Mouse (Mus musculus) liver, adult 2 months (tissue): ENCODE measurements around the gene Dolpp1.

ENCODE experiments used
- CTCF ChIP-seq: fragments of 200-500 bp; IDR thresholded peaks from 2 replicates; pipeline ENCODE4 v1.5.1; 2011; ENCODE audit warnings: low read depth, low read length, control low read depth
- POLR2A ChIP-seq: fragments of 200-500 bp; IDR thresholded peaks from 2 replicates; pipeline ENCODE4 v1.6.1; 2011; ENCODE audit warnings: low read length, control low read depth; ENCODE audit not compliant: insufficient read depth; ENCODE audit errors: extremely low read depth

- TF ChIP-seq CTCF = no peak
- peak; percentile 36; the same call in 1 of the 2 replicates for TF ChIP-seq POLR2A
These were observed at the start of gene Dolpp1 for GRCm38 (mm10) chr2:30392114-30392576.
